Mouse (Mus musculus) midbrain, embryonic 11.5 days (tissue): ENCODE data around the gene Coq5. TPM values are rescaled to one million over a fixed set of nuclear protein-coding genes. Genes with fewer than 3 reads are reported as not detected.
A peak's percentile ranks its signal among the peaks of the same experiment; 100 is the strongest.

Experiments
- ATAC-seq: fragments of 200-750 bp; cut with Nextera tagmentation; 2 replicates; pipeline ENCODE4 v1.8.0; 2017; ENCODE audit warnings: moderate TSS enrichment, moderate library complexity; ENCODE audit not compliant: low FRiP score
- DNase-seq: peaks from one replicate; pipeline ENCODE4 v3.0.0; 2015; ENCODE audit warnings: low spot score; ENCODE audit errors: missing footprints
- H3K27ac ChIP-seq: fragments of 300-500 bp; sonication (generic); 2 replicates; pipeline ENCODE4 v1.5.1; 2014; ENCODE audit warnings: low read depth, low read length
- H3K27me3 ChIP-seq: fragments of 300-500 bp; sonication (generic); 2 replicates; pipeline ENCODE4 v1.6.1; 2014; ENCODE audit warnings: mild to moderate bottlenecking, low read length, moderate library complexity, mixed read lengths; ENCODE audit not compliant: control insufficient read depth, insufficient read depth
- H3K36me3 ChIP-seq: fragments of 300-500 bp; sonication (generic); 2 replicates; pipeline ENCODE4 v1.6.1; 2014; ENCODE audit warnings: mild to moderate bottlenecking, low read length, moderate library complexity, mixed read lengths; ENCODE audit not compliant: control insufficient read depth, insufficient read depth
- H3K4me1 ChIP-seq: fragments of 300-500 bp; sonication (generic); 2 replicates; pipeline ENCODE4 v1.6.1; 2014; ENCODE audit warnings: low read length; ENCODE audit not compliant: control insufficient read depth, insufficient read depth
- H3K4me2 ChIP-seq: fragments of 300-500 bp; sonication (generic); 2 replicates; pipeline ENCODE4 v1.6.1; 2014; ENCODE audit warnings: mild to moderate bottlenecking, moderate library complexity
- H3K4me3 ChIP-seq: fragments of 300-500 bp; sonication (generic); 2 replicates; pipeline ENCODE4 v1.5.1; 2014; ENCODE audit warnings: low read depth, low read length
- H3K9ac ChIP-seq: fragments of 300-500 bp; sonication (generic); 2 replicates; pipeline ENCODE4 v1.6.1; 2014; ENCODE audit warnings: low read length
- H3K9me3 ChIP-seq: fragments of 300-500 bp; sonication (generic); 2 replicates; pipeline ENCODE4 v1.6.1; 2016; ENCODE audit warnings: low read length; ENCODE audit not compliant: control insufficient read depth
- WGBS: fragments of 180-500 bp; shearing (Covaris S2); extraction: QIAGEN DNeasy Blood & Tissue Kit; methylation state at CpG from one replicate; pipeline ENCODE4 v1.1.7; 2014; 5-methylcytosine and 5-hydroxymethylcytosine counted together
- polyA plus RNA-seq: library from polyadenylated mRNA; unstranded; fragments of >200 nt; fragmentation: Nextera tagmentation; extraction: Ambion mirVana; gene quantifications from 2 replicates; pipeline ENCODE4 v1.2.1, GENCODE M21; 2014

Gene Coq5
- polyA plus RNA-seq, 1 experiment from 2014 or later, result 59.1 TPM

GRCm38 (mm10) chr5:115273549-115274135 is 5.8 kb upstream of the Coq5 start:
- Histone ChIP-seq H3K4me2 (peak overlapping the region; percentile 81; the same call in 1 of the 2 replicates), H3K27ac (no peak overlapping the region), H3K4me3 (no peak overlapping the region), H3K27me3 (no peaks in the 10 kb centered on the region), H3K4me1 (peaks cover 21% of the 10 kb centered on the region), H3K36me3 (no peaks in the 10 kb centered on the region), H3K9ac (peak overlapping the region; percentile 91; the same call in 1 of the 2 replicates), H3K9me3 (no peaks in the 10 kb centered on the region)
- 0 out of 2 replicates have a peak, but pooled peaks have one; percentile 3 for ATAC-seq
- WGBS, result 78% methylated on average over 6 of the region's 6 CpGs
- DNase-seq, result no peak

GRCm38 (mm10) chr5:115274353-115274752 is 5.1 kb upstream of the Coq5 start:
- Histone ChIP-seq H3K9ac (no peak overlapping the region), H3K9me3 (no peaks in the 10 kb centered on the region), H3K27ac (no peak overlapping the region), H3K27me3 (no peaks in the 10 kb centered on the region), H3K36me3 (no peaks in the 10 kb centered on the region), H3K4me2 (no peak overlapping the region), H3K4me1 (peaks cover 21% of the 10 kb centered on the region), H3K4me3 (no peak overlapping the region)
- DNase-seq (no peak), ATAC-seq (no peak)
- WGBS, result 79% methylated on average over 1 of the region's 1 CpGs

- 89% methylated on average over 1 of the region's 1 CpGs for WGBS
- H3K4me1 ChIP-seq, result peaks cover 20% of the 10 kb centered on the region
- H3K9ac ChIP-seq, result no peak overlapping the region
- no peak for ATAC-seq
- no peaks in the 10 kb centered on the region for H3K9me3 ChIP-seq
- no peaks in the 10 kb centered on the region for H3K27me3 ChIP-seq
- no peaks in the 10 kb centered on the region for H3K36me3 ChIP-seq
- no peak for DNase-seq
- no peak overlapping the region for H3K27ac ChIP-seq
- H3K4me3 ChIP-seq, result no peak overlapping the region
- no peak overlapping the region for H3K4me2 ChIP-seq
Observed at GRCm38 (mm10) chr5:115274771-115275170, 4.7 kb upstream of the Coq5 start.

GRCm38 (mm10) chr5:115275998-115276397 is 3.5 kb upstream of the Coq5 start:
- 33% methylated on average over 14 of the region's 14 CpGs for WGBS
- H3K9ac ChIP-seq, result no peak overlapping the region
- ATAC-seq, result no peak

GRCm38 (mm10) chr5:115278053-115278452 is 1.4 kb upstream of the Coq5 start:
- Histone ChIP-seq H3K27ac (no peak overlapping the region), H3K9ac (no peak overlapping the region), H3K27me3 (no peaks in the 10 kb centered on the region), H3K4me2 (no peak overlapping the region), H3K4me3 (no peak overlapping the region), H3K4me1 (peaks cover 7% of the 10 kb centered on the region), H3K9me3 (no peaks in the 10 kb centered on the region), H3K36me3 (no peaks in the 10 kb centered on the region)
- DNase-seq (no peak), ATAC-seq (no peak)
- 66% methylated on average over 1 of the region's 1 CpGs for WGBS

More at GRCm38 (mm10) chr5:115275998-115276397, 3.5 kb upstream of the Coq5 start:
- DNase-seq, result peak; percentile 92
- no peaks in the 10 kb centered on the region for H3K27me3 ChIP-seq
- H3K9me3 ChIP-seq, result no peaks in the 10 kb centered on the region
- no peaks in the 10 kb centered on the region for H3K36me3 ChIP-seq
- no peak overlapping the region for H3K27ac ChIP-seq
- peaks cover 14% of the 10 kb centered on the region for H3K4me1 ChIP-seq
- H3K4me3 ChIP-seq, result no peak overlapping the region
- no peak overlapping the region for H3K4me2 ChIP-seq

GRCm38 (mm10) chr5:115278785-115279184 is 681 bp upstream of the Coq5 start:
- H3K9ac ChIP-seq, result no peak overlapping the region
- H3K27me3 ChIP-seq, result no peaks in the 10 kb centered on the region
- H3K36me3 ChIP-seq, result no peaks in the 10 kb centered on the region
- H3K9me3 ChIP-seq, result no peaks in the 10 kb centered on the region
- no peak overlapping the region for H3K4me2 ChIP-seq
- no peak; the same call in 1 of the 2 replicates for ATAC-seq
- no peak for DNase-seq
- WGBS, result 63% methylated on average over 2 of the region's 2 CpGs
- H3K4me1 ChIP-seq, result peaks cover 5% of the 10 kb centered on the region
- H3K4me3 ChIP-seq, result no peak overlapping the region
- no peak overlapping the region for H3K27ac ChIP-seq

- ATAC-seq, result peak; percentile 19; the same call in 1 of the 2 replicates
Observed at GRCm38 (mm10) chr5:115280050-115280687, 703 bp downstream of the Coq5 start.

GRCm38 (mm10) chr5:115284735-115285134 is 5.3 kb downstream of the Coq5 start:
- DNase-seq (no peak), ATAC-seq (no peak)
- Histone ChIP-seq H3K4me3 (no peak overlapping the region), H3K27me3 (no peaks in the 10 kb centered on the region), H3K9me3 (no peaks in the 10 kb centered on the region), H3K27ac (no peak overlapping the region), H3K9ac (no peak overlapping the region), H3K4me1 (peaks cover 5% of the 10 kb centered on the region), H3K36me3 (peaks cover 3% of the 10 kb centered on the region), H3K4me2 (no peak overlapping the region)
- WGBS, result 93% methylated on average over 3 of the region's 3 CpGs

More at GRCm38 (mm10) chr5:115280050-115280687, 703 bp downstream of the Coq5 start:
- Histone ChIP-seq H3K9me3 (no peaks in the 10 kb centered on the region), H3K9ac (peak overlapping the region; percentile 82), H3K4me3 (peak overlapping the region; percentile 96), H3K4me2 (peak overlapping the region; percentile 93), H3K4me1 (peaks cover 5% of the 10 kb centered on the region), H3K36me3 (no peaks in the 10 kb centered on the region), H3K27ac (no peak overlapping the region), H3K27me3 (no peaks in the 10 kb centered on the region)
- 11% methylated on average over 17 of the region's 17 CpGs for WGBS
- DNase-seq, result no peak

GRCm38 (mm10) chr5:115294173-115294572 is 14.7 kb downstream of the Coq5 start:
- ATAC-seq, result no peak
- no peak overlapping the region for H3K4me3 ChIP-seq
- peaks cover 14% of the 10 kb centered on the region for H3K36me3 ChIP-seq
- WGBS, result 90% methylated on average over 8 of the region's 8 CpGs
- H3K27ac ChIP-seq, result no peak overlapping the region
- no peaks in the 10 kb centered on the region for H3K27me3 ChIP-seq
- H3K9me3 ChIP-seq, result no peaks in the 10 kb centered on the region
- no peak for DNase-seq
- H3K4me2 ChIP-seq, result no peak overlapping the region
- no peak overlapping the region for H3K9ac ChIP-seq
- peaks cover 5% of the 10 kb centered on the region for H3K4me1 ChIP-seq
